Mouse (Mus musculus): ENCODE measurements at regions not wholly inside any gene's neighbourhood (a gene's known extent, or its start where the extent isn't known, plus 50 kb on each side); places are given as distances from the start of the nearest gene placed in this dataset.

DNA sequence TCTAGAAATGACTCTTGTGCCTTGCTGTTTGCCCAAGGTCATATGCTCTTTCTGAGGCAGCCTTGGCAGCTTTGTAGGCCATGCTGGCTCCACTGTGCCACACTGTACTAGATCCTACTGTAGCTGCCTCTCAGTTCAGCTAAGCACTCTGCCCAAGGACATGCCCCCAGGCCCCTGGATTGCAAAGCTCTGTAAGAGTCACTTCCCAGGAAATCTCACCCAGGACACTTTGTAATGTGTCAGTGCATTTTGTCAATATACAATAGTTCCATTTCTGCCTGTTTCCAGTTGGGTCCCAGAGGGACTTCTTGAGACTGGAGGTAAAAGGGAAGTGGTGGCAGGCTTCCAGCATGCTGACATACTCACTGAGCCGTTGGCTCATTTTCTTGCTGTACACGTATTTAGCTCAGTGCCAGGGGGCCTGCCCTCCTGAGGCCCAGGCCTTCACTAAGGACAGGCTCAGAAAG is 287.6 kb upstream of the Eif4g2 start:
- TF ChIP-seq CTCF (IDR thresholded peaks at IDR 0.05; ENCODE audit: low read depth): no peak
- no peak for TF ChIP-seq EP300 (IDR thresholded peaks at IDR 0.05; ENCODE audit: low read depth)

All from liver, embryonic 14.5 days (tissue).